Mouse (Mus musculus) stomach, postnatal 0 days (tissue): Measurements from ENCODE around the gene Per1. TPM values are rescaled to one million over a fixed set of nuclear protein-coding genes. Genes with fewer than 3 reads are reported as not detected.

ENCODE experiments used
- ATAC-seq: fragments of 200-750 bp; cut with Nextera tagmentation; 2 replicates; pipeline ENCODE4 v1.8.0; 2017; ENCODE audit not compliant: low FRiP score, low TSS enrichment
- DNase-seq: peaks from one replicate; pipeline ENCODE4 v3.0.0-alpha.2; 2016; ENCODE audit warnings: low spot score
- H3K27ac ChIP-seq: fragments of 300-500 bp; sonication (generic); replicated peaks from 2 replicates; pipeline ENCODE4 v1.5.1; 2014; ENCODE audit warnings: mild to moderate bottlenecking, control low read depth
- H3K27me3 ChIP-seq: fragments of 300-500 bp; sonication (generic); 2 replicates; pipeline ENCODE4 v1.6.1; 2014; ENCODE audit warnings: low read length; ENCODE audit not compliant: control insufficient read depth, insufficient read depth
- H3K36me3 ChIP-seq: fragments of 300-500 bp; sonication (generic); 2 replicates; pipeline ENCODE4 v1.6.1; 2014; ENCODE audit warnings: low read length, mixed read lengths; ENCODE audit not compliant: control insufficient read depth, insufficient read depth
- H3K4me1 ChIP-seq: fragments of 300-500 bp; sonication (generic); replicated peaks from 2 replicates; pipeline ENCODE4 v1.6.1; 2014; ENCODE audit warnings: antibody characterized with exemption; ENCODE audit not compliant: control insufficient read depth, insufficient read depth
- H3K4me2 ChIP-seq: fragments of 300-500 bp; sonication (generic); replicated peaks from 2 replicates; pipeline ENCODE4 v1.6.1; 2014; ENCODE audit warnings: low read depth, mild to moderate bottlenecking, control low read depth, moderate library complexity
- H3K4me3 ChIP-seq: fragments of 300-500 bp; sonication (generic); 2 replicates; pipeline ENCODE4 v1.5.1; 2014; ENCODE audit warnings: low read depth, low read length, control low read depth
- H3K9ac ChIP-seq: fragments of 300-500 bp; sonication (generic); 2 replicates; pipeline ENCODE4 v1.6.1; 2014; ENCODE audit warnings: mild to moderate bottlenecking, low read length, control low read depth, mixed read lengths
- H3K9me3 ChIP-seq: fragments of 300-500 bp; sonication (generic); 2 replicates; pipeline ENCODE4 v1.6.1; 2016; ENCODE audit warnings: low read length; ENCODE audit not compliant: control insufficient read depth
- CTCF ChIP-seq: IDR thresholded peaks from 2 replicates; pipeline ENCODE4 v1.5.1; 2016; ENCODE audit warnings: antibody characterized with exemption, low read depth, mild to moderate bottlenecking, moderate library complexity
- EP300 ChIP-seq: optimal IDR thresholded peaks from 2 replicates; pipeline ENCODE3; 2016; ENCODE audit warnings: antibody characterized with exemption
- WGBS: fragments of 180-500 bp; shearing (Covaris S2); extraction: QIAGEN DNeasy Blood & Tissue Kit; methylation state at CpG from one replicate; pipeline ENCODE4 v1.1.7; 2014; 5-methylcytosine and 5-hydroxymethylcytosine counted together
- polyA plus RNA-seq: library from polyadenylated mRNA; unstranded; fragments of >200 nt; fragmentation: Nextera tagmentation; extraction: Ambion mirVana; gene quantifications from 2 replicates; pipeline ENCODE4 v1.2.1, GENCODE M21; 2015

Per1 gene
- polyA plus RNA-seq, 1 experiment from 2014 or later: 13.1 TPM

DNA sequence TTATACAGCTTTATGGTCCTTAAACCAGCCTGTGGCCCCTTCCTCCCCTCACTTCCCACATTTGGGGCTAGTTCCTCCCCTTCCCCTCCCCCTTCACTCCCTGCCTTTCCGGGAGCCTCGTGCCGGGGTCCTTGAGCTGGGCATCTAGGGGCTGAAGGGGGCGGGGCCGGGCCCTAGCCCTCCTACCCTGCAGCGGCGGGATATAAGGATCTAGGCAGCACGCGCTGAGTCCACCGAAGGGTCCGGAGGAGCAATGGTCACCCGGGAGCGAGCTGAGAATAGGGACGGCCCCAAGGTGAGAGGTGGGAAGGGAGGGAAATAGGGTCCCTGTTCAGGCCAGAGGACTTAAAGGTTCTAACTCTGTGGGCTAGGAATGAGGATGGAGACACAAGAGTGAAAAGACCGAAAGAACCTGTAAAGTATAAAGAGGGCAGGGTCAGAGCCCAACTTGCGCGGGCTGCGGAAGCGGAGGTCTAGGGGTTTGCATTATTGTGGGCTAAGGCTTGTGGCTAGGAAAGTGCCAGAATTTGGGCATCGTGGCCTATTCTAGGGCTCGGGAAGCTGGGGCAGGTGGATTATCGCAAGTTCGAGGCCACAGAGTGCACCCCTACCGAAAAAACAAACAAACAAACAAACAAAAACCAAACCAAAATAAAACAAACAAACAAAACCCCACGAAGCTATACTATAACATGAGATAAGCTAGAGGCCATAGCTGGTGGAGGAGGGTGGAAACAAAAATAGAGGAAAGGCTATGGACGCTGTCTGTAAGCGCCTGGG is 25.4 kb downstream of the Per1 start, which contains the start of gene Hes7:
Gene Hes7, plus strand, starts transcription at position 184 of the 780 bp plus-strand sequence.
- H3K9me3 ChIP-seq: no peaks in the 10 kb centered on the region
- peak within 1 kb of the TSS; percentile 88; the same call in 1 of the 2 replicates for H3K27ac ChIP-seq
- peak within 1 kb of the TSS; percentile 83 for H3K4me2 ChIP-seq
- peaks cover 2% of the 10 kb centered on the region; the same call in 1 of the 2 replicates for H3K4me1 ChIP-seq
- peak within 1 kb of the TSS; percentile 68 for H3K4me3 ChIP-seq
- no peaks in the 10 kb centered on the region for H3K36me3 ChIP-seq
- no peak for ATAC-seq
- peak within 1 kb of the TSS; percentile 77 for H3K9ac ChIP-seq
- DNase-seq: peak; percentile 16
- no peaks in the 10 kb centered on the region for H3K27me3 ChIP-seq
- no peak for TF ChIP-seq EP300
- no peak for TF ChIP-seq CTCF
- WGBS: 8% methylated on average over 27 of the region's 27 CpGs

DNA sequence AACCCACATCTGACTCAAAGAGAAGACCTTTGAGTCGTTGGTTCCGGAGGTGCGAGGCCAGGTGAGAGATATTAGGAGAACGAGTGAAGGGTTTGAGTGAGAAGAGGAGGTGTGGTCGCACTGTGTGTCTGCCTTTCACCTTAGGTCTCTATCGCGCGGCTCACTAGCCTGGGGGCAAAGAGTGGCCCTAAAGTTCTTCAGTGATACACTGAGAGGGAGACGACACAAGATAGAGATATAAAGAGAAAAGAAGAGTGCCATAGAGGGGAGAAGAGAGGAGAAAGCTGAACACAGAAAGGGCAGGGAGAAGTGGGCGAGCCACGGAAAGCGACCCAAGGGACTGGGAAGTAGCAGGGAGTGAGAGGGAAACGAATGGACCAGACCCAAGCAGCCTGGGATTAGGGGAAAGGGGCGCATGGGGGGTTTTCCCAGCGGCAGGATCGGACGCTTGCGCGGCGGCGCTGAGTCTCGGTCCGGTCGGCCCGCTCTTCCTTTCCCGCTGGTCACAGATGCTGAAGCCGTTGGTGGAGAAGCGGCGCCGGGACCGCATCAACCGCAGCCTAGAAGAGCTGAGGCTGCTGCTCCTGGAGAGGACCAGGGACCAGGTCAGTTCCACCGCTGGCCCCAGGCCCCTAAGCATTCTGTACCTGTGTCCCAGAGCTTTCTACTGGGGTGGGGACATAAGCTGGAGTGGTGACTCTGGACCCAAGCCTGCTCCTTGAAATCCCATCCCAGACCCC is 26.2 kb downstream of the Per1 start:
- H3K4me1 ChIP-seq: peaks cover 2% of the 10 kb centered on the region; the same call in 1 of the 2 replicates
- no peaks in the 10 kb centered on the region for H3K27me3 ChIP-seq
- DNase-seq (peak; percentile 48), ATAC-seq (no peak)
- H3K9me3 ChIP-seq: no peaks in the 10 kb centered on the region
- TF ChIP-seq CTCF: no peak
- no peak for TF ChIP-seq EP300
- H3K4me2 ChIP-seq: peak overlapping the region; percentile 83
- no peaks in the 10 kb centered on the region for H3K36me3 ChIP-seq
- peak overlapping the region; percentile 88 for H3K27ac ChIP-seq
- WGBS: 2% methylated on average over 30 of the region's 33 CpGs
- peak overlapping the region; percentile 68 for H3K4me3 ChIP-seq
- H3K9ac ChIP-seq: peak overlapping the region; percentile 77

DNA sequence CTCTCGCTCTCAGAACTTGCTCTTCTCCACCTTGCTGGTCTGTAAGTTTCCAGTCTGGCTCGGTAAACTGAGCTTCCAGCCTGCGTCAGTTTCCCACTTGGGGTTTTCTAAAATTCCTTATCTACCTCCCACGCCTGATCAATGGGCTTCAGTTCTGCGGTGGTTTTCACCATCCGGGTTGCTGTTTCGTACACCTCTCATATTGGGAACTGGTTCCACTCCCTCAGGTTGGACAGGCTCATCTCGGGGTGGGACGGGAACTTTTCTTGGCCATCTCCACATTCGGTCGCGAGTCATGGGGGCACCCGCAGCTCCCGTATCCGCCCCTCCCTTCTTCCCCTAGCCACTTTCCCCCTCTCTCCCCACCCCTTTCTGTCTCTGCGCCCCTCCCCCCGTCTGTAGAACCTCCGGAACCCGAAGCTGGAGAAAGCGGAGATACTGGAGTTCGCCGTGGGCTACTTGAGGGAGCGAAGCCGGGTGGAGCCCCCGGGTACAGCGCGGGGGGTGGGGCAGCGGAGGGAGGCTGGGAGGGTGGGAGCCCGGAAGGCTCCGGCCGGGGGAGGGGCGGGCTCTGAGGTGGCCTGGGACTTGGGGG is 26.8 kb downstream of the Per1 start:
- H3K27me3 ChIP-seq: no peaks in the 10 kb centered on the region
- peak overlapping the region; percentile 77 for H3K9ac ChIP-seq
- H3K9me3 ChIP-seq: no peaks in the 10 kb centered on the region
- no peak for ATAC-seq
- peak overlapping the region; percentile 68 for H3K4me3 ChIP-seq
- H3K27ac ChIP-seq: peak overlapping the region; percentile 88
- H3K4me2 ChIP-seq: peak overlapping the region; percentile 83
- TF ChIP-seq CTCF: no peak
- TF ChIP-seq EP300: no peak
- peaks cover 2% of the 10 kb centered on the region; the same call in 1 of the 2 replicates for H3K4me1 ChIP-seq
- 1% methylated on average over 24 of the region's 32 CpGs for WGBS
- no peak for DNase-seq
- no peaks in the 10 kb centered on the region for H3K36me3 ChIP-seq

DNA sequence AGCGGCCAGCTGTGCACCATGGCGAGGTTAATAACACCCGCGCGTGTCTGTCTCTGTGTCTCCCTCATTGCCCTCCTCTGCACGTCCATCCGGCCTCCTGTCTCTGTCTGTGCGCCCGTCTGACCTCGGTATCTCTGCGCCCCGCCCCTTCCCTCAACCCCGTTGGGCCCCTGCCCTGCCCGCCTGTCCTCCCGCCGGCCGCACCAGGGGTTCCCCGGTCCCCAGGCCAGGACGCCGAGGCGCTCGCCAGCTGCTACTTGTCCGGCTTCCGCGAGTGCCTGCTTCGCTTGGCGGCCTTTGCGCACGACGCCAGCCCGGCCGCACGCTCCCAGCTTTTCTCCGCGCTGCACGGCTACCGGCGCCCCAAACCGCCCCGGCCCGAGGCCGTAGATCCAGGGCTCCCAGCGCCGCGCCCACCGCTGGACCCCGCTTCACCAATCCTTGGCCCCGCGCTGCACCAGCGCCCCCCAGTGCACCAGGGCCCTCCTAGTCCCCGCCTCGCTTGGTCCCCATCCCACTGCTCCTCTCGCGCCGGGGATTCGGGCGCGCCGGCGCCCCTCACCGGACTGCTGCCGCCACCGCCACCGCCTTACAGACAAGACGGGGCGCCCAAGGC is 27.4 kb downstream of the Per1 start, which contains the start of gene 9130213A22Rik:
Gene 9130213A22Rik, minus strand, starts transcription at position 254 of the 616 bp plus-strand sequence.
- H3K36me3 ChIP-seq: no peaks in the 10 kb centered on the region
- H3K27me3 ChIP-seq: no peaks in the 10 kb centered on the region
- 0% methylated on average over 63 of the region's 66 CpGs for WGBS
- H3K4me2 ChIP-seq: peak within 1 kb of the TSS; percentile 83
- H3K9ac ChIP-seq: peak within 1 kb of the TSS; percentile 77
- peaks cover 2% of the 10 kb centered on the region; the same call in 1 of the 2 replicates for H3K4me1 ChIP-seq
- DNase-seq (peak; percentile 87), ATAC-seq (peak; percentile 50)
- TF ChIP-seq EP300: no peak
- peak; percentile 80 for TF ChIP-seq CTCF
- H3K4me3 ChIP-seq: peak within 1 kb of the TSS; percentile 68
- H3K9me3 ChIP-seq: no peaks in the 10 kb centered on the region
- H3K27ac ChIP-seq: peak within 1 kb of the TSS; percentile 89

DNA sequence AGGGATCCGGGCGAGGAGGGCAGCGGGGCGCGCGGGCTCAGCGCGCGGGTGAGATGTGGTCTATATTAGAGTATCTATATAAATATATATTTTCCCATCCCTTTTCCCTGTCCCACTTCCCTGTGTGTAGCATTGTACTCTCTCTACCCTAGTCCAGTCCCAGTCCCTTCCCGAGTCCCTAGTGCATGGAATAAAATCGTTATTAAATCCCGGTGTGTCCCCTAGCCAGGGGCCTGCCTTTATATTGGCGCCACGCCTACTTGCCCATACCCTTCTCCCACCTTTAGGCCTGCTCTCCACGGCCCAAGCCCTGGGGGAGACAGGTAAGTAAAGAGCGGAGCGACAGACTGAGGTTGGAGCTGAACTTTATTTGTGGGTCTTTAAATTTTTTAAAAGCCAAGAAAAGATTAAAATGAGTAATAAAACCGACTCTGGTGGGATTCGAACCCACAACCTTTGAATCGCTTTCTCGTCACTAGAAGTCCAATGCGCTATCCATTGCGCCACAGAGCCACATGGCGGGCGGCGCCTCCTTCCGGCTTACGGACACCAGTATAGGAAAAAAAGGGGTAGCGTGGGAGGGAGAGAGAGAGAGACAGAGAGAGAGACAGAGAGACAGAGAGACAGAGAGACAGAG is 28.2 kb downstream of the Per1 start:
- H3K4me1 ChIP-seq: peaks cover 2% of the 10 kb centered on the region; the same call in 1 of the 2 replicates
- ATAC-seq (peak; percentile 0; the same call in 1 of the 2 replicates), DNase-seq (peak; percentile 89)
- WGBS: under 1% methylated on average over 29 of the region's 29 CpGs
- no peaks in the 10 kb centered on the region for H3K36me3 ChIP-seq
- H3K27ac ChIP-seq: peak overlapping the region; percentile 89
- H3K9me3 ChIP-seq: no peaks in the 10 kb centered on the region
- H3K4me2 ChIP-seq: peak overlapping the region; percentile 83
- H3K27me3 ChIP-seq: no peaks in the 10 kb centered on the region
- peak overlapping the region; percentile 68 for H3K4me3 ChIP-seq
- TF ChIP-seq EP300: no peak
- TF ChIP-seq CTCF: peak; percentile 50
- peak overlapping the region; percentile 77 for H3K9ac ChIP-seq
